Mouse (Mus musculus): Measurements from ENCODE around the gene Hbs1l.

Gene Hbs1l

DNA sequence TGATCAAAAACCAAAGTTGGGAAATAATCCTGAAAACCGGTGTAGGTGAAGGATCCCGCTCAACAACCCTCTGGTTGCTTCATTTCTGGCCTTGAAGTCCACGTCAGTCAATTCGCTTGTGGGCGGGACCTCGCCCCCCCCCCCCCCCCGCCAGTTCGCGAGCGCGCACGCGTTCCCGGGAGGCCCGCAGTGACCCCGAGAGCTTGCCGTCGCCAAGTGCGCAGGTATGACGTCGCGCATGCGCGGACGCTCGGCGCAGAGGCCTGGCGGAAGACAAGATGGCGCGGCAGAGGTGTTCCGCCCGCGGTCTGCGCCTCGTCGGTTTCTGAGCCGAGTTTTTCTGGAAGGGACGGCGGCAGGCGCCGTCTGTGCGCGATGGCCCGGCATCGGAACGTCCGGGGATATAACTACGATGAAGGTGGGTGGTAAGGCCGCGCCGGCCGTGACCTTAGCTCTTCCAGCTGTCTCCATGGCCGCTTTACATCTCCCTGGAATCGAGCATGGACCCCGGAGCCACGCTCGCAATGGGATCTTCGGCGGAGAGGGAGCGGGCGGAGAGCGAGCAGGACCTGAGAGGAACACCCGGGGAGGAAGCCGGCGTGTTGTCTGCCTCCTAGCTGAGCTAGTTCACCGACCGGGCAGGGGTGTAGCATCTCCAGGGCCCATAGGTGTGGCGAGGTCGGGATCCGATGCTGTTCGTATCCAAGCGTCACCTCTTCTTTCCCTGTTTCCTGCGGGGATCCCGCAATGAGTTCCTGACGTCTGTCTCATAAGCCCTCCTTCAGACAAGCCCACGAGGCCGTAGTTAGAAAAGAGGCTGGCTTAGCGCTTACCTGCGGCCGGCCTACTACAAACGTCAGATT lies at the start of gene Hbs1l:
TSS of gene Hbs1l (plus strand) at position 221 of the 863 bp plus-strand sequence.
- DNase-seq: peak; percentile 96 to 97

DNA sequence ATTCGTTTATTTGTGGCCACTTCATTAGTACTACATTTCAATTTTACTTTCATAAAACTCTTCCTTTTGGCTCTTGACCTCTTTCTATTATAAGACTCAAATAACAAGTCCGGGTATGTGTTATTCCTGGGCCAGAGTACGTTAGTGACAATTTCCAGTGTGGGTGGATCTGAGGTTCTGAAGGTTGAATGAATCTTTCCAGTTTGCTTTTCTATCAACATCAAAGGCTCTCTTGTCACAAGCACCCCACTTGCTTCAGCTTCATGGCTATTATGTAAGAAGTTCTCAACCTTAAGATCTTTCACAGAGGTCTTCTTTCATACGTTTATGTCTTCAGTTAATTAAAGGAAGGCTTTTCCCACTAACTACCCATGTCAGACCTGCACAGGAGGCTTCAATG lies 47.2 kb upstream of the Hbs1l start:
- no peak for DNase-seq

GRCm38 (mm10) chr10:21251881-21252534 lies 43.8 kb upstream of the Hbs1l start:
- peak; percentile 13 to 18 for DNase-seq

GRCm38 (mm10) chr10:21252800-21253199 lies 43.0 kb upstream of the Hbs1l start:
- DNase-seq: no peak

- no peak for DNase-seq
Measured at GRCm38 (mm10) chr10:21254266-21255140, 41.3 kb upstream of the Hbs1l start.

- peak in 1 of 2 experiments; percentile 8 for DNase-seq
Measured at GRCm38 (mm10) chr10:21257244-21257643, 38.5 kb upstream of the Hbs1l start.

GRCm38 (mm10) chr10:21259649-21260048 lies 36.1 kb upstream of the Hbs1l start:
- DNase-seq: no peak

DNA sequence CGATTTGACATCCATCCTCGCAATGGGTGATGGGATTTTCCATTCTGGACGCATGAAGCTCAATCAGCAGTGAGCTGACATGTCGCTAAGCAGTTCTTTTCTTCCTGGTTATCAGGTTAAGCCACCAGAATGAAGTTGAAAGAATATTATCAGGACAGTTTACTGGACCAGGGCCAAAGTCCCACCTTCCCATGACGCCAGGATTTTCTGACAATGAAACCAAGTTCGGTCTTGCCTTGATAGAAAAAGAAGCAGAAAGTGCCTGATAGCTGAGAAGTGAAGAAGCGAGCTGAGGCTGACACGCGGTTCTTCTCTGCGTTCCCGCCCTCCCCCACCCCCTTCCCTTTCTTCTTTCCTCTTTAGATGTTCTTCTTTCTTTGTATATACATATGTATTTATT lies 30.6 kb upstream of the Hbs1l start:
- DNase-seq: no peak

DNA sequence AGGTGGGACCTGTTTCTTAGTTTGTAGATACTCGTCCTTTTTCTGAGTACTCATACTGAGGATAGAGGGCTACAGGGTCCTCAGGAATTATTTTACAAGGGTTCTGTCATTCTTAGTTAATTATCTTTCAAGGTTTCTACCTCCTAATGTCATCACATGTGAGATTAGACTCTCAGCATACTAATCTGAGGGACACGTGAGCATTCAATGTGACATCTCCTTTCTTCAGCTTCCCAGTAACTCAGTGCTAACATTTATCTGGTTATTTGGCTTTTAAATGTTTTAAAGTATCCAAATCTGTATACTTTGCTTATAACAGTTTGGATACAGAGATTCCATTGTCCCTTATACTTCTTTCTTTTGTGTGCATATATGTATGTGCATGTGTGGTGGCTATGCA lies 28.3 kb upstream of the Hbs1l start:
- no peak for DNase-seq

GRCm38 (mm10) chr10:21268786-21269410 lies 26.9 kb upstream of the Hbs1l start:
- DNase-seq: no peak

DNA sequence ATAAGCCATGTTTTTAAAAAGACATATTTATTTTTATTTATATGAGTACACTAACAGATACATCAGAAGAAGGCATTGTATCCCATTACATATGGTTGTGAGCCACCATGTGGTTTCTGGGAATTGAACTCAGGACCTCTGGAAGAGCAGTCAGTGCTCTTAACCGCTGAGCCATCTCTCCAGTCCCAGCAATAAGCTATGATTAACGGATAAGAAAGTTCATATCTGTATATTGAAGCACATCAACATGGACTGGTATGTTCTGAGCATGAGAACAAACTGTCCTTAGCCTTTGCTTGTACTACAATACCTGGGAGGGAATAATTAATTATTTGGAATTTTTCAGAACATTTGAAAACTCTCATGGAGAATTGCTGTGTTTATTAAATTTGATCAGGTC lies 25.9 kb upstream of the Hbs1l start:
- no peak for DNase-seq

- no peak for DNase-seq
Measured at GRCm38 (mm10) chr10:21270905-21271304, 24.9 kb upstream of the Hbs1l start.

GRCm38 (mm10) chr10:21271310-21271709 lies 24.5 kb upstream of the Hbs1l start:
- DNase-seq: no peak

- no peak for DNase-seq
Measured at GRCm38 (mm10) chr10:21271785-21272184, 24.0 kb upstream of the Hbs1l start.

DNA sequence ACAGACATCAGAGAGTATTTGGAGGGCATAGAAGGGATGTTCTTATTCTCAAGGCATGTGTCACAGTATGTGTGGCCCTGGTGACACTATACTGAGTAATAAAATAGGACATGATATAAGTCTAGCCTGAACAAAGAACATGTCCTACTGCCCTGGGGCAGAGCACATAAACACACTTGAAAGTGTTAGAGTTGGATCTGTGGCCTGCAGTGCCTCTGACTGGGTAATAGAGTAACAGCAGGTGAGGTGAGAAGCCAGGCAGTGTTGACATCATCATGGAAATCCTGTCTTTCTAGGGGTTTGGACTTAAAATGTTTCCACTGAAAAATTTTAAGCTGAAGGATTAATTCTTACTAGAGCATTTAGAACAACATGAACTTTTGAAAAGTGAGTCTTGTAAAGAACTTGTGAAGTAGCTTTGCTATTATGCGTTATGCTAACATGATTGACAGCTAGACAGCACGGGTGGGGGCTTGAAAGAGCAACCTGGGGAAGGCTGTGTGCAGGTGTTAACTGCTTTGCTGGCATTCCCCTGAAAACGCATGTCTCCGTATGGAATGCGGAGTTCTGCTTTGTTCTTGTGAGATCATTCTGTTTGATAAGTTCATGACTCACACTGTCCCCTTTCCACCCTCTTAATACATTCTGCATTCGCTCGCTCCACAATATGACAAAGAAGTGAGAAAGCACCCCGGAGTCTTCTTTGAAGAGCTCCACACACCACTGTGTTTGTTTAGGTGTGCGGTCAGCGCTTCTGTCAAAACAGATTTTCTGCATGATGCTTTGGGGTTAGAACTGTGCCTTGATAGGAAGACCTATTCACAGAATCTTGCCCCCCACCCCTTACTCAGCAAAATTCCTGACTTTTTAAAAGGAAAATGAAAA lies 8.3 kb upstream of the Hbs1l start:
- no peak for DNase-seq

GRCm38 (mm10) chr10:21291228-21291627 lies 4.6 kb upstream of the Hbs1l start:
- no peak for DNase-seq

DNA sequence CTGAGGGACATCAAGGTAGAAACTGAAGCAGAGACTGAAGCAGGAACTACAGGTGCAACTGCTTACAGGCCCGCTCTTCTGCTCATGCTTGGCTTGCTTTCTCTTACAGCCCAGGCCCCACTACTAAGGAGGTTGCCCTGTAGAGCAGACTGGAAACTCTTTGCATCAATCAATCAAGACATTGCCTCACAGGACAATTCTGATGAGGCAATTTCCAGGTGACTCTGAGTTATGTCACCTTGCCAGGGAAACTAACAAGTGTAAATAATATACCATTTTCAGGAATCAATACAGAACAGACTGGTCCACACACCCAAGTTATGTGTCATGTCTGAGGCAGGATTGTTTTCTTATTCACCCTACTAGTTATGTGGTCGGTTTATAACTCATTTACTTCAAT lies 1.6 kb upstream of the Hbs1l start:
- no peak for DNase-seq

- DNase-seq: no peak
Measured at GRCm38 (mm10) chr10:21295397-21295758, 401 bp upstream of the Hbs1l start.

GRCm38 (mm10) chr10:21298972-21299371 lies 3.2 kb downstream of the Hbs1l start:
- DNase-seq: no peak

DNA sequence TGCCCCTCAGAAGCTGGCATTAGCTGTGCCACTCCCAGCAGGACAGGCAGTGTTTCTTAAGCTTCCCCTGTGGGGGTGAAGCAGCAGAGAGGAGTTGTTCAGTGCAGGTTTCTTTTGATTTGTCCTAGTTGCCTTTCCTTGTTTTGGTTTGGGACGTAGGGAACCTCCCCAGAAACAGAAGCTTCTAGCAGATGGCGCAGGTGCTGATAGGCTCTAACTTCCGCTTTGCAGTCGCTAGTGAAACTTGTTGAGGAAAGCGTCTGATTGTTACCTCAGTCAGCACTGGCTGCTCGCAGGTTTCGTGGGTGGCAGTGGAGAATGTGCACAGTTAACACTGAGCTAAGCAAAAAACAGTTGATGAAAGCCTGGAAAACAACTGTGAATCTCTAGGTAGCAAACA lies 6.0 kb downstream of the Hbs1l start:
- no peak for DNase-seq
